Mouse (Mus musculus): ENCODE results near the gene Sypl2.

DNA sequence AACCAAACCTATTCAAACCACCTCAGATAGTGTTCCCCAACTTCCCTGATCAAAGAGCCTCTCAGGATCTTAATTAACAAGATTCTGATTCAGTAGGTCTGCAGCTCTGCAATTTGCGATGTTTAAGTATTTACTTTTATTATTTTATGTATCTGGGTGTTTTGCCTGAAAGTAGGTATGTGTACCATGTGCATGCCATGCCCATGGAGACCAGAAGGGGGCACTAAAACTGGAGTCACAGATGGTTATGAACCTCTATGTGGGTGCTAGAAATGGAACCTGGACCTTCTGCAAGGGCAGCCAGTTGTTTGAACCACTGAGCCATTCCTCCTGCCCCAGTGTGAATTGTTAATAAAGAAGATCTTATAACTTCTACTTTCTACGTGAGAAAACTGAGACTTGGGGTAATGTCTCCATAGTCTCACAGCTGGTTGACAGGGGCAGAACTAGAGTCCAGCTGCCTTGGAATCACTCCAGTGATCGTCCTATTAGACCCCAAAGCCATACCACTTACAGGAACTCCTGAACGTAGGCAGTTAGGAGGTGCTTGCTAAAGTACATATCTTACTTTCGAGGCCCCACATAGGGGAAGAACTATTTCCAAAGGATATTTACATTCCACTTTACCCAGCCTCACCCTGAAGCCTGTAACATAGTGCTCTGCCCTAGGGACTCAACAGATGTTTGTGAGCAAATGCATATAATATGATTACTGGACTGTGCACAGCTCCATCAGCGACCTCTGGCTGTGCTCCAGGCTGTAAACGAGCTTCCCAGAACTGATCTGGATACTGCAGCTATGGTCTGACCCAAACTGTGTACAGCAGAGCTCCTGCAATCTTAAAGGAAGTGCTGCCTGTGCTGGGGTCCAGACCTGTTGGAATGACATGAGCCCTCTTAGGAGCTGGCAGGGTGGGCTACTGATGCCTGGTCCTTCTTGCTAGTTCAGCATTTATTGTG, 47.4 kb downstream of the Sypl2 start:
- TF ChIP-seq POLR2AphosphoS2 (IDR thresholded peaks at IDR 0.05; ENCODE audit: insufficient read length, low read depth) (no peak), E2F4 (IDR thresholded peaks at IDR 0.05; ENCODE audit: insufficient read depth) (no peak), MYOG (IDR thresholded peaks at IDR 0.05; ENCODE audit: control insufficient read depth in 1 of 3, insufficient read depth in 1 of 3, insufficient read length in 2 of 3, low read depth in 2 of 3) (no peak), TCF12 (IDR thresholded peaks at IDR 0.05; ENCODE audit: insufficient read depth, poor library complexity, severe bottlenecking) (no peak), MYOD1 (IDR thresholded peaks at IDR 0.05; ENCODE audit: control insufficient read depth in 1 of 3, insufficient read length in 2 of 3, low read depth in 2 of 3) (no peak), POLR2A (IDR thresholded peaks at IDR 0.05; ENCODE audit: insufficient read length, low read depth) (no peak), TCF3 (IDR thresholded peaks at IDR 0.05; ENCODE audit: insufficient read length, low read depth) (no peak), MAX (IDR thresholded peaks at IDR 0.05; ENCODE audit: low read depth) (no peak), REST (IDR thresholded peaks at IDR 0.05; ENCODE audit: insufficient read depth, insufficient read length) (no peak), USF1 (IDR thresholded peaks at IDR 0.05; ENCODE audit: low read depth) (no peak)
